ENCODE assay signal across 8 mouse cellular contexts in genomic region chr15:85858980-85859489, GRCm38 (mm10). TPM values are rescaled to one million over a fixed set of nuclear protein-coding genes. Genes with fewer than 3 reads are reported as not detected.
DNase-seq lines count a peak whose midpoint lies in the region; ATAC-seq and TF ChIP-seq lines count a peak whose summit lies in the region.

No protein-coding gene starts in this region.

- no peak for TF ChIP-seq CTCF in liver, embryonic 14.5 days (IDR thresholded peaks at IDR 0.05; ENCODE audit: low read depth)
- no peak for TF ChIP-seq CTCF in stomach, postnatal 0 days (IDR thresholded peaks at IDR 0.05; ENCODE audit: low read depth)

- TF ChIP-seq EP300 in liver, embryonic 14.5 days (IDR thresholded peaks at IDR 0.05; ENCODE audit: low read depth), result 0 out of 2 replicates have a peak, but pooled peaks have one; percentile 14
- no peak for TF ChIP-seq EP300 in stomach, postnatal 0 days (optimal IDR thresholded peaks at IDR 0.05)

- no peaks in the 10 kb centered on the region for H3K9me3 ChIP-seq in kidney, embryonic 14.5 days (ENCODE audit: control insufficient read depth, low read length)
- H3K9me3 ChIP-seq in forebrain, embryonic 16.5 days (ENCODE audit: control insufficient read depth, low read length), result no peaks in the 10 kb centered on the region
- no peaks in the 10 kb centered on the region for H3K9me3 ChIP-seq in liver, embryonic 14.5 days (ENCODE audit: control insufficient read depth, low read length)
- no peaks in the 10 kb centered on the region for H3K9me3 ChIP-seq in stomach, postnatal 0 days (ENCODE audit: control insufficient read depth, low read length)

- ATAC-seq in kidney, embryonic 14.5 days (ENCODE audit: low FRiP score, low TSS enrichment), result peak; percentile 50
- ATAC-seq in activated CD4-positive, CD25-positive, alpha-beta regulatory T cell, adult 4 months, result peak; percentile 17
- no peak; the same call in none of the 2 replicates for ATAC-seq in forebrain, embryonic 16.5 days
- peak; percentile 4; the same call in 1 of the 2 replicates for ATAC-seq in liver, embryonic 14.5 days (ENCODE audit: insufficient read depth)
- ATAC-seq in stomach, postnatal 0 days (ENCODE audit: low FRiP score, low TSS enrichment), result peak; percentile 4

- peak overlapping the region; percentile 92 for H3K4me3 ChIP-seq in kidney, embryonic 14.5 days (ENCODE audit: low read length)
- H3K4me3 ChIP-seq in forebrain, embryonic 16.5 days (replicated peaks; ENCODE audit: low read length), result peak overlapping the region; percentile 73
- H3K4me3 ChIP-seq in liver, embryonic 14.5 days (ENCODE audit: insufficient read depth in 1 of 2, low read depth in 2 of 2, low read length in 2 of 2), result peak overlapping the region; percentile 81 to 84
- peak overlapping the region; percentile 51 for H3K4me3 ChIP-seq in stomach, postnatal 0 days (ENCODE audit: low read depth, low read length)

- peaks cover 23% of the 10 kb centered on the region for H3K36me3 ChIP-seq in kidney, embryonic 14.5 days (ENCODE audit: control insufficient read depth, insufficient read depth, low read length)
- no peaks in the 10 kb centered on the region for H3K36me3 ChIP-seq in forebrain, embryonic 16.5 days (ENCODE audit: control insufficient read depth, insufficient read depth)
- H3K36me3 ChIP-seq in liver, embryonic 14.5 days (replicated peaks; ENCODE audit: control insufficient read depth, insufficient read depth, low read depth), result peaks cover 27% of the 10 kb centered on the region
- H3K36me3 ChIP-seq in stomach, postnatal 0 days (ENCODE audit: control insufficient read depth, insufficient read depth, low read length), result peaks cover 2% of the 10 kb centered on the region; the same call in 1 of the 2 replicates

- H3K9ac ChIP-seq in kidney, embryonic 14.5 days (ENCODE audit: low read depth, low read length), result peak overlapping the region; percentile 76
- peak overlapping the region; percentile 71 for H3K9ac ChIP-seq in forebrain, embryonic 16.5 days (replicated peaks; ENCODE audit: low read depth, low read length)
- peak overlapping the region; percentile 59 for H3K9ac ChIP-seq in liver, embryonic 14.5 days (replicated peaks)
- H3K9ac ChIP-seq in stomach, postnatal 0 days (ENCODE audit: low read length), result peak overlapping the region; percentile 70

- H3K27me3 ChIP-seq in kidney, embryonic 14.5 days (ENCODE audit: control insufficient read depth, insufficient read depth, low read length), result no peaks in the 10 kb centered on the region
- H3K27me3 ChIP-seq in forebrain, embryonic 16.5 days (replicated peaks; ENCODE audit: control insufficient read depth, insufficient read depth, low read length), result no peaks in the 10 kb centered on the region
- no peaks in the 10 kb centered on the region for H3K27me3 ChIP-seq in liver, embryonic 14.5 days (ENCODE audit: control insufficient read depth, insufficient read depth, low read length)
- H3K27me3 ChIP-seq in stomach, postnatal 0 days (ENCODE audit: control insufficient read depth, insufficient read depth, low read length), result no peaks in the 10 kb centered on the region

- H3K4me2 ChIP-seq in kidney, embryonic 14.5 days (replicated peaks; ENCODE audit: low read depth, low read length), result peak overlapping the region; percentile 81
- peak overlapping the region; percentile 78 for H3K4me2 ChIP-seq in forebrain, embryonic 16.5 days (ENCODE audit: low read length)
- peak overlapping the region; percentile 71 for H3K4me2 ChIP-seq in liver, embryonic 14.5 days (ENCODE audit: low read depth)
- peak overlapping the region; percentile 73 for H3K4me2 ChIP-seq in stomach, postnatal 0 days (replicated peaks; ENCODE audit: low read depth)

- 10% methylated on average over 15 of the region's 15 CpGs for WGBS in kidney, embryonic 14.5 days
- 6% methylated on average over 15 of the region's 15 CpGs for WGBS in forebrain, embryonic 16.5 days
- 13% methylated on average over 15 of the region's 15 CpGs for WGBS in liver, embryonic 14.5 days (ENCODE audit: insufficient replicate concordance)
- 10% methylated on average over 15 of the region's 15 CpGs for WGBS in stomach, postnatal 0 days

- H3K27ac ChIP-seq in kidney, embryonic 14.5 days (ENCODE audit: low read depth, low read length), result peak overlapping the region; percentile 57; the same call in 1 of the 2 replicates
- peak overlapping the region; percentile 55 for H3K27ac ChIP-seq in forebrain, embryonic 16.5 days (ENCODE audit: low read length)
- no peak overlapping the region for H3K27ac ChIP-seq in liver, embryonic 14.5 days
- peak overlapping the region; percentile 75 for H3K27ac ChIP-seq in stomach, postnatal 0 days (replicated peaks)

- DNase-seq in kidney, adult 9 months, result no peak
- DNase-seq in liver, embryonic 14.5 days (ENCODE audit: low read depth in 3 of 3, low spot score in 3 of 3), result no peak
- no peak for DNase-seq in stomach, postnatal 0 days (ENCODE audit: low spot score)
- DNase-seq in ovary, adult 18-20 months (ENCODE audit: low spot score), result no peak
- no peak for DNase-seq in ovary, postnatal 36 days (ENCODE audit: low spot score)

- H3K4me1 ChIP-seq in kidney, embryonic 14.5 days (ENCODE audit: control insufficient read depth, insufficient read depth, low read length), result peaks cover 18% of the 10 kb centered on the region
- H3K4me1 ChIP-seq in forebrain, embryonic 16.5 days (replicated peaks; ENCODE audit: control insufficient read depth, insufficient read depth, low read length), result peaks cover 19% of the 10 kb centered on the region
- peaks cover 0 to 10% of the 10 kb centered on the region in 2 experiments; a peak in 3 of 4 replicates for H3K4me1 ChIP-seq in liver, embryonic 14.5 days (replicated peaks; ENCODE audit: control insufficient read depth in 2 of 2, insufficient read depth in 2 of 2, low read length in 1 of 2)
- no peaks in the 10 kb centered on the region for H3K4me1 ChIP-seq in stomach, postnatal 0 days (replicated peaks; ENCODE audit: control insufficient read depth, insufficient read depth)

RNA-seq across cellular contexts. Expression of gene Gtse1, which starts 0.5 kb away (rescaled TPM):
- 26.6 and 32.3 TPM in 2 replicates for polyA plus RNA-seq in kidney, embryonic 14.5 days (2014; fragmentation: Nextera tagmentation; extraction: Ambion mirVana)
- 1 to 10 TPM; 5.1 to 8.2 TPM for polyA plus RNA-seq in activated CD4-positive, CD25-positive, alpha-beta regulatory T cell, adult 4 months (2017; shearing (Covaris generic))
- polyA plus RNA-seq in forebrain, embryonic 16.5 days (2015; fragmentation: Nextera tagmentation; extraction: Ambion mirVana), result 12.7 and 15.4 TPM in 2 replicates
- polyA plus RNA-seq in liver, embryonic 14.5 days (2012; rRNA removed), result 20.6 TPM in 2 replicates
- 21.1 and 22.9 TPM in 2 replicates for polyA plus RNA-seq in liver, embryonic 14.5 days (2014; fragmentation: Nextera tagmentation; extraction: Ambion mirVana)
- 5.0 and 6.5 TPM in 2 replicates for polyA plus RNA-seq in stomach, postnatal 0 days (2015; fragmentation: Nextera tagmentation; extraction: Ambion mirVana)

RNA-seq across cellular contexts. Expression of gene Trmu, which starts 20.1 kb away (rescaled TPM):
- 28.4 and 38.3 TPM in 2 replicates for polyA plus RNA-seq in kidney, embryonic 14.5 days (2014; fragmentation: Nextera tagmentation; extraction: Ambion mirVana)
- 10 to 100 TPM; 25.4 to 26.8 TPM for polyA plus RNA-seq in activated CD4-positive, CD25-positive, alpha-beta regulatory T cell, adult 4 months (2017; shearing (Covaris generic))
- 51.2 and 59.1 TPM in 2 replicates for polyA plus RNA-seq in forebrain, embryonic 16.5 days (2015; fragmentation: Nextera tagmentation; extraction: Ambion mirVana)
- polyA plus RNA-seq in liver, embryonic 14.5 days (2012; rRNA removed), result 9.5 and 15.2 TPM in 2 replicates
- polyA plus RNA-seq in liver, embryonic 14.5 days (2014; fragmentation: Nextera tagmentation; extraction: Ambion mirVana), result 10.9 and 12.7 TPM in 2 replicates
- 21.2 and 21.5 TPM in 2 replicates for polyA plus RNA-seq in stomach, postnatal 0 days (2015; fragmentation: Nextera tagmentation; extraction: Ambion mirVana)

RNA-seq across cellular contexts. Expression of gene Ttc38, which starts 26.9 kb away (rescaled TPM):
- 4.3 and 6.4 TPM in 2 replicates for polyA plus RNA-seq in kidney, embryonic 14.5 days (2014; fragmentation: Nextera tagmentation; extraction: Ambion mirVana)
- 10 to 100 TPM; 11.3 to 13.0 TPM for polyA plus RNA-seq in activated CD4-positive, CD25-positive, alpha-beta regulatory T cell, adult 4 months (2017; shearing (Covaris generic))
- polyA plus RNA-seq in forebrain, embryonic 16.5 days (2015; fragmentation: Nextera tagmentation; extraction: Ambion mirVana), result 3.6 and 4.2 TPM in 2 replicates
- 3.8 and 4.0 TPM in 2 replicates for polyA plus RNA-seq in liver, embryonic 14.5 days (2012; rRNA removed)
- 4.5 and 7.0 TPM in 2 replicates for polyA plus RNA-seq in liver, embryonic 14.5 days (2014; fragmentation: Nextera tagmentation; extraction: Ambion mirVana)
- polyA plus RNA-seq in stomach, postnatal 0 days (2015; fragmentation: Nextera tagmentation; extraction: Ambion mirVana), result 15.6 and 18.0 TPM in 2 replicates

RNA-seq across cellular contexts. Expression of gene Pkdrej, which starts 37.5 kb away (rescaled TPM):
- polyA plus RNA-seq in kidney, embryonic 14.5 days (2014; fragmentation: Nextera tagmentation; extraction: Ambion mirVana), result 0.06 and 0.18 TPM in 2 replicates
- polyA plus RNA-seq in activated CD4-positive, CD25-positive, alpha-beta regulatory T cell, adult 4 months (2017; shearing (Covaris generic)), result not detected
- polyA plus RNA-seq in forebrain, embryonic 16.5 days (2015; fragmentation: Nextera tagmentation; extraction: Ambion mirVana), result 0.04 TPM in 2 replicates
- polyA plus RNA-seq in liver, embryonic 14.5 days (2012; rRNA removed), result 0.08 and 0.10 TPM in 2 replicates
- 0.13 and 0.14 TPM in 2 replicates for polyA plus RNA-seq in liver, embryonic 14.5 days (2014; fragmentation: Nextera tagmentation; extraction: Ambion mirVana)
- 0.21 and 0.27 TPM in 2 replicates for polyA plus RNA-seq in stomach, postnatal 0 days (2015; fragmentation: Nextera tagmentation; extraction: Ambion mirVana)

RNA-seq across cellular contexts. Expression of gene Cdpf1, which starts 47.5 kb away (rescaled TPM):
- 25.5 and 33.1 TPM in 2 replicates for polyA plus RNA-seq in kidney, embryonic 14.5 days (2014; fragmentation: Nextera tagmentation; extraction: Ambion mirVana)
- 10 to 100 TPM; 37.8 to 46.6 TPM for polyA plus RNA-seq in activated CD4-positive, CD25-positive, alpha-beta regulatory T cell, adult 4 months (2017; shearing (Covaris generic))
- 24.1 and 27.8 TPM in 2 replicates for polyA plus RNA-seq in forebrain, embryonic 16.5 days (2015; fragmentation: Nextera tagmentation; extraction: Ambion mirVana)
- 15.7 and 19.7 TPM in 2 replicates for polyA plus RNA-seq in liver, embryonic 14.5 days (2012; rRNA removed)
- 23.7 and 26.2 TPM in 2 replicates for polyA plus RNA-seq in liver, embryonic 14.5 days (2014; fragmentation: Nextera tagmentation; extraction: Ambion mirVana)
- polyA plus RNA-seq in stomach, postnatal 0 days (2015; fragmentation: Nextera tagmentation; extraction: Ambion mirVana), result 38.8 and 40.2 TPM in 2 replicates
